Mouse (Mus musculus): ENCODE results near the gene S100a2. TPM values are rescaled to one million over a fixed set of nuclear protein-coding genes. Genes with fewer than 3 reads are reported as not detected.

The S100a2 gene
- polyA plus RNA-seq, 1 experiment from 2014 or later = not detected

- H3K27me3 ChIP-seq (replicated peaks; ENCODE audit: control insufficient read depth, insufficient read depth, low read length) = no peaks in the 10 kb centered on the region
- no peak for ATAC-seq
- H3K4me3 ChIP-seq (replicated peaks; ENCODE audit: low read length) = no peak overlapping the region
- H3K36me3 ChIP-seq (ENCODE audit: control insufficient read depth, insufficient read depth) = no peaks in the 10 kb centered on the region
- no peaks in the 10 kb centered on the region for H3K4me1 ChIP-seq (replicated peaks; ENCODE audit: control insufficient read depth, insufficient read depth, low read length)
- no peak overlapping the region for H3K4me2 ChIP-seq (ENCODE audit: low read length)
- H3K27ac ChIP-seq (ENCODE audit: low read length) = no peak overlapping the region
- H3K9me3 ChIP-seq (ENCODE audit: control insufficient read depth, low read length) = no peaks in the 10 kb centered on the region
- no peak overlapping the region for H3K9ac ChIP-seq (replicated peaks; ENCODE audit: low read depth, low read length)
- WGBS = 90% methylated on average over 1 of the region's 1 CpGs
Observed at GRCm38 (mm10) chr3:90638511-90639275, 48.6 kb downstream of the S100a2 start.

- 57% methylated on average over 7 of the region's 7 CpGs for WGBS
- no peak for ATAC-seq
- no peak overlapping the region for H3K4me2 ChIP-seq (ENCODE audit: low read length)
Observed at GRCm38 (mm10) chr3:90639511-90640154, 49.6 kb downstream of the S100a2 start.

GRCm38 (mm10) chr3:90640981-90641380 lies 50.9 kb downstream of the S100a2 start:
- no peaks in the 10 kb centered on the region for H3K27me3 ChIP-seq (replicated peaks; ENCODE audit: control insufficient read depth, insufficient read depth, low read length)
- H3K9me3 ChIP-seq (ENCODE audit: control insufficient read depth, low read length) = no peaks in the 10 kb centered on the region
- no peaks in the 10 kb centered on the region for H3K4me1 ChIP-seq (replicated peaks; ENCODE audit: control insufficient read depth, insufficient read depth, low read length)
- WGBS = 85% methylated on average over 7 of the region's 7 CpGs
- H3K4me2 ChIP-seq (ENCODE audit: low read length) = no peak overlapping the region
- ATAC-seq = no peak
- H3K9ac ChIP-seq (replicated peaks; ENCODE audit: low read depth, low read length) = no peak overlapping the region
- no peaks in the 10 kb centered on the region for H3K36me3 ChIP-seq (ENCODE audit: control insufficient read depth, insufficient read depth)
- no peak overlapping the region for H3K4me3 ChIP-seq (replicated peaks; ENCODE audit: low read length)
- no peak overlapping the region for H3K27ac ChIP-seq (ENCODE audit: low read length)

More at GRCm38 (mm10) chr3:90639511-90640154, 49.6 kb downstream of the S100a2 start:
- H3K36me3 ChIP-seq (ENCODE audit: control insufficient read depth, insufficient read depth) = no peaks in the 10 kb centered on the region
- no peak overlapping the region for H3K4me3 ChIP-seq (replicated peaks; ENCODE audit: low read length)
- H3K27me3 ChIP-seq (replicated peaks; ENCODE audit: control insufficient read depth, insufficient read depth, low read length) = no peaks in the 10 kb centered on the region
- no peak overlapping the region for H3K27ac ChIP-seq (ENCODE audit: low read length)
- no peak overlapping the region for H3K9ac ChIP-seq (replicated peaks; ENCODE audit: low read depth, low read length)
- H3K9me3 ChIP-seq (ENCODE audit: control insufficient read depth, low read length) = no peaks in the 10 kb centered on the region
- H3K4me1 ChIP-seq (replicated peaks; ENCODE audit: control insufficient read depth, insufficient read depth, low read length) = no peaks in the 10 kb centered on the region

Other genes with a start within 250 kb of the S100a2 start
- gene Slc27a3, start 200.3 kb upstream of the S100a2 start, polyA plus RNA-seq (2015; fragmentation: Nextera tagmentation; extraction: Ambion mirVana) = 17.1 and 20.0 TPM in 2 replicates
- 32.2 and 32.3 TPM in 2 replicates for gene Ints3, start 156.6 kb upstream of the S100a2 start, polyA plus RNA-seq (2015; fragmentation: Nextera tagmentation; extraction: Ambion mirVana)
- 2.1 and 2.6 TPM in 2 replicates for gene Npr1, start 124.4 kb upstream of the S100a2 start, polyA plus RNA-seq (2015; fragmentation: Nextera tagmentation; extraction: Ambion mirVana)
- 331 and 336 TPM in 2 replicates for gene Ilf2, start 114.1 kb upstream of the S100a2 start, polyA plus RNA-seq (2015; fragmentation: Nextera tagmentation; extraction: Ambion mirVana)
- 76.8 and 83.3 TPM in 2 replicates for gene Snapin, start 99.2 kb upstream of the S100a2 start, polyA plus RNA-seq (2015; fragmentation: Nextera tagmentation; extraction: Ambion mirVana)
- 202 and 220 TPM in 2 replicates for gene Chtop, start 80.7 kb upstream of the S100a2 start, polyA plus RNA-seq (2015; fragmentation: Nextera tagmentation; extraction: Ambion mirVana)
- 11.2 and 14.3 TPM in 2 replicates for gene S100a1, start 75.9 kb upstream of the S100a2 start, polyA plus RNA-seq (2015; fragmentation: Nextera tagmentation; extraction: Ambion mirVana)
- gene S100a13, start 75.8 kb upstream of the S100a2 start, polyA plus RNA-seq (2015; fragmentation: Nextera tagmentation; extraction: Ambion mirVana) = 8.0 and 9.7 TPM in 2 replicates
- 0.31 TPM in 1 of 2 replicates, not detected in the other for gene S100a14, start 63.4 kb upstream of the S100a2 start, polyA plus RNA-seq (2015; fragmentation: Nextera tagmentation; extraction: Ambion mirVana)
- gene S100a16, start 53.0 kb upstream of the S100a2 start, polyA plus RNA-seq (2015; fragmentation: Nextera tagmentation; extraction: Ambion mirVana) = 36.2 and 44.2 TPM in 2 replicates
- gene S100a3, start 29.7 kb upstream of the S100a2 start, polyA plus RNA-seq (2015; fragmentation: Nextera tagmentation; extraction: Ambion mirVana) = 0.07 TPM in 1 of 2 replicates, not detected in the other
- not detected in 2 replicates for gene Gm42674, start 11.7 kb downstream of the S100a2 start, polyA plus RNA-seq (2015; fragmentation: Nextera tagmentation; extraction: Ambion mirVana)
- 0.65 and 1.3 TPM in 2 replicates for gene S100a4, start 13.5 kb downstream of the S100a2 start, polyA plus RNA-seq (2015; fragmentation: Nextera tagmentation; extraction: Ambion mirVana)
- not detected in 2 replicates for gene S100a5, start 18.3 kb downstream of the S100a2 start, polyA plus RNA-seq (2015; fragmentation: Nextera tagmentation; extraction: Ambion mirVana)
- 9.5 and 13.3 TPM in 2 replicates for gene S100a6, start 22.6 kb downstream of the S100a2 start, polyA plus RNA-seq (2015; fragmentation: Nextera tagmentation; extraction: Ambion mirVana)
- gene S100a7a, start 63.8 kb downstream of the S100a2 start, polyA plus RNA-seq (2015; fragmentation: Nextera tagmentation; extraction: Ambion mirVana) = not detected in 2 replicates
- 1.8 and 5.4 TPM in 2 replicates for gene S100a8, start 78.7 kb downstream of the S100a2 start, polyA plus RNA-seq (2015; fragmentation: Nextera tagmentation; extraction: Ambion mirVana)
- 0.77 and 3.4 TPM in 2 replicates for gene S100a9, start 105.5 kb downstream of the S100a2 start, polyA plus RNA-seq (2015; fragmentation: Nextera tagmentation; extraction: Ambion mirVana)
- gene Pglyrp4, start 136.7 kb downstream of the S100a2 start, polyA plus RNA-seq (2015; fragmentation: Nextera tagmentation; extraction: Ambion mirVana) = not detected in 2 replicates
- not detected in 2 replicates for gene Gm5849, start 187.6 kb downstream of the S100a2 start, polyA plus RNA-seq (2015; fragmentation: Nextera tagmentation; extraction: Ambion mirVana)